Mouse (Mus musculus) heart, adult 8-10 months (tissue): ENCODE data around the gene Mogat2. TPM values are rescaled to one million over a fixed set of nuclear protein-coding genes. Genes with fewer than 3 reads are reported as not detected.

ENCODE experiments used
- DNase-seq: peaks from one replicate; pipeline ENCODE4 v3.0.0; 2022; ENCODE audit warnings: low spot score
- total RNA-seq, 4 experiments: library from RNA; stranded (reverse); gene quantifications; 2 replicates each; pipeline ENCODE4 v1.2.4; 2022

Mogat2 gene
- total RNA-seq, 4 experiments from 2014 or later, result not detected

GRCm38 (mm10) chr7:99235657-99236056 is 2.8 kb downstream of the Mogat2 start:
- DNase-seq, result no peak

DNA sequence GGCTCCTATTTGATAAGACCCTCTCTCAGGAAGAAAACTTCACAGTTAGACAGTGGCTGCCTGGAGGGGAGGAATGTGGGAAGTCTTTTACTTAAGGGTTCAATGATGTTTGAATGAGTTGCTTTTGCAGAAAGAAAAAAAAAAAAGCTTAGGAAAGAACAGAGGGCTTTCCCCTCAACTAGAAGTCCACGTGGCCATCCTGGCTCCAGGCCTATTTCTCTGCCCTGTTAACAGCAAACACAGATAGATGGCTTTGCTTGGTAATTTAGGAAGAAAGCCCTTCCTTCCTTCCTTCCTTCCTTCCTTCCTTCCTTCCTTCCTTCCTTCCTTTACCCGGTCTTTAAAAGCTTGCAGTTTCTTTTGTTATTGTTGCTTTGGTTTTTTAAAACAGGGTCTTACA is 3.5 kb downstream of the Mogat2 start:
- no peak for DNase-seq

- DNase-seq, result no peak
Observed at GRCm38 (mm10) chr7:99232571-99232970, 5.8 kb downstream of the Mogat2 start.

DNA sequence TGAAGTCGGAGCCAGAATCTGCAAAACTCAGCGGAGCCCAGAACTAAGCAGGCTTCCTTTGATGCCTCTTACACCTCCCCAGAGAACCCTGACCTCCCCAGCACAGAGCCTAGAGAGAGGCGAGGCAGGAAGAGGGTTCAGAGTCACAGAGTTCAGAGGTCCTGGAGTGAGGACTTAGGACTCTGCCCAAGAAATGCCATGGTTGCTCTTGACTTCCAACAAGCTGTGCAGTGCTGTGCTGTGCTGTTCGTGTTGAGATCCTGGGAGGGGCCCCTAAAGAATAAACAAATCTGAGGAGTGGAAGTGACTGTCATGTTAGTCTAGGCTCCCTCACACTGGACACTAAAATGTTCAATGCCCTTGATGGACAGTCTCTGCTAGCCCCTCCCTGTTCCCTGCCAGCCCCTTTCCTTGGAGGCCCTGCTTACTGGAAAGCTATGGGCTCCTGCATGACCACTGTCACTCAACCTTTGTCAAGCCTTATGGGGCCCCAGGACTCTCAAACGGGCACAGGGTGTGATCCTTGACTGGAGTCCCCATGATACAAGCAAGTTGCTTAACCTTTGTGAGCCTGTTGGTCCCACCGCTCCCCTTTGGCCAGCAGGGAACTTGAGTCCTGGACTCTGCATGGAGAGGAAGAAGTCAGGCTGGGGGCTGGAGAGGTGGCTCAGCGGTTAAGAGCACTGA is 8.2 kb downstream of the Mogat2 start:
- DNase-seq, result no peak

GRCm38 (mm10) chr7:99229411-99229810 is 9.0 kb downstream of the Mogat2 start:
- no peak for DNase-seq

DNA sequence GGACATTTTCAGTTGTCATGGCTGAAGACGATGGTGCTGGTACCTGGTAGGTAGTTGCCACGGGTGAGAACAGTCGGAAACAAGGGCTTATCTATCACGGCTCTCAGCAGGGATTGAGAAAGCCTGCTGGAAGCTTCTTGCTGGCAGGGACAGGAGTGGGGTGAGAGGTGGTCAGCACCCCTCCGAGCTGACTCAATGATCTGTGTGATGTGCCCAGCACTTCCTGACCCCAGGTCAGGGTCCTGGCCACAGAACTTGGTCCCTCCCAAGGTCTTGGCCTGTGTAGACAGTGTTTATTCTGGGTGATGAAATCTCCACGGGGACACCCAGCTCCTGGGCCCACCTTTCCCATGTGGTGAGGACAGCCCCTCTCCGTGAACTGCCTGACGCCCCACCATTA is 9.6 kb downstream of the Mogat2 start:
- DNase-seq, result no peak

- no peak for DNase-seq
Observed at GRCm38 (mm10) chr7:99227267-99227666, 11.2 kb downstream of the Mogat2 start.

- no peak for DNase-seq
Observed at GRCm38 (mm10) chr7:99226662-99227061, 11.8 kb downstream of the Mogat2 start.

DNA sequence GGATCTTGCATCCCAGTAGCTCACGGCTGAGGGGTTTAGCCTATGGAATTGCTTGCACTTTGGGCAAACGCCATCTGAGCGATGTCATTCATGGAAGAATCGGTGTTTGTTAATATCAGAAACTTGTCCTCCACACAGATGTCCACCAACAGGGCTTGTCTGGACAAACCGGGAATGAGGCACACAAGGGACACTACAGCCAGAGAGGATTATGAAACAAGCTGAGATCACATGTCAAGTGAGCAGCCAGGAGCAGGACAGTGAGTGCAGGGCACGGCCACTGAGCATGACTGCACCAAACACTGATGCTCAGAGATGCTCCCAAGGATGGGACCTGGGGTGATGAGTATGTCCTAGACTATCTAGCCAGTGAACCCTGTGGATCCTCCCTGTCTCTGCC is 13.0 kb downstream of the Mogat2 start:
- peak; percentile 60 for DNase-seq

GRCm38 (mm10) chr7:99224648-99225190 is 13.7 kb downstream of the Mogat2 start:
- DNase-seq, result no peak

DNA sequence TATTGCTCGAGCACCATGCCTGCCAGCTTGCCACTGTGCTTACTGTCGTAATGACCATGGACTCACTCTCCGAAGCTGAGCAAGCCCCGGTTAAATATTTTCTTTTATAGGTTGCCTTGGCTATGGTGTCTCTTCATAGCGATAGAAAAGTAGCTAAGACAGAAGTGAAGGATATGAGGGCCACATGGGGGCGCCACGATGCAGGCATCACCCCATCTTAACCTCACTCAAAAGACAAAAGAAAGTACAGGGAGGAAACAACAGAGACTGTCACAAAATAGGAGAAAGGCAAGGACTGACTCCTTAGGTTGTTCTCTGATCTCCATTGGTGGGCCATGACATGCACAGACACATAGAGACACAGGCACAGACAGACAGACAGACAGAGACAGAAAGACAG is 14.2 kb downstream of the Mogat2 start:
- no peak for DNase-seq

DNA sequence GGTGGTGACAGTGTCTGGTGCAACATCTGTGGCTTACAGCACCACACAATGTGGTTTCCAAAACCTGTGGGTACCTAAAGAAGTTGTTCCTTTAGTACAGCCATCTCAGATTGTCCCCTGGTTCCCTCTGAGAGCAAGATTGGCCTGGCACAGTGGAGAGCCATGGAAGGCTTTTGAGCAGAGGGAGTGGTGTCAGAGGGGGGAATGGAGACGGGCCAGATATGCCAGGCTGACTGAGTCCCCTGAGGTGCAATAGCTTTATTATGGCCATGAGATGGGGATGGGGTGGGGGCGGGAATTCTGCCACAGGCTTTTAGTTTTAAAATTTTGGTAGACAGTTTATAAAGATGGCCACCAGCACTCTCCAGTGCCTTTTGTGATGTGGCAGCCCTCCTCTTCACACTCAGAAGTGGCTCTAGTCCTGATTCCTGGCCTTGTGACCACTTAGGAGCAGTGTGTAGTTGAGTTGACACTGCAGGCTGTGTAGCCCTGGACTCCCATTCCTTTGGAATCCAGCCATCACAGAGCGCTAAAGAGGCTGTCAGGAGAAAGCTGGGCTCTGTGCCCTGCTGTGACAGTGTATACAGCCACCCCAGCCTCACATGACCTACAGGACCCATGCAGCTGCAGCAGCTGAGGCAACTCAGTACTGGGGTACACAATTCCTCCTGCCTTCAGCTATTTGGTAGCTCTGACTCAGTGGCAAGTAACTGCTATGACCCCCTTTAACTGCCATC is 20.9 kb downstream of the Mogat2 start:
- DNase-seq, result peak; percentile 65

- peak; percentile 18 for DNase-seq
Observed at GRCm38 (mm10) chr7:99215347-99215855, 23.0 kb downstream of the Mogat2 start.

DNA sequence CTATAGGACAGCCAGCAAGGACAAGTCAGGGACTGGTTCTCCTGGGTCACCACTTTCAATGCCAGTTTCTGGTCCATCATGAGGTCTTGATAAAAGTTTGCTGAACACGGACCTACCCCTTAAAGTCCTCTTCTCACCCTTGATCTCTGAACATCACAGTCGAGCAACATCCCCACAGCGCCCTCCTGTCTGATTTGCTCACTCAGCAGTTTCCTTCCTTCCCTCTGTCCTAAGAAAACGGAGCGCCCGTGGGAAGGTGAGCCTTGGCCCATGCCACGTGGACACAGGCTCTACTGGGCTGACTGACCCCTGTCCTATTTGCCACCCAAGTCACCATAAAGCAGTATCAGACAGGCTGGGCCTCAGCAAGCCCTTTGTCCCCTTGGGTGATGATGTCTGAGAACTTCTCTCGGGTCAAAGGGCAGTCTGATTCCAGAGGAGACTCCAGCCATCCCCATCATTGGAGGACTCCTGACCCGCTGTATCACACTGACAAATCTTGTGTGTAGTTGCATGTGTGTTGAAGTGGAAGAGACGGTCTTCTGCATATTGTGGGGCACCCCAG is 23.7 kb downstream of the Mogat2 start:
- no peak for DNase-seq

DNA sequence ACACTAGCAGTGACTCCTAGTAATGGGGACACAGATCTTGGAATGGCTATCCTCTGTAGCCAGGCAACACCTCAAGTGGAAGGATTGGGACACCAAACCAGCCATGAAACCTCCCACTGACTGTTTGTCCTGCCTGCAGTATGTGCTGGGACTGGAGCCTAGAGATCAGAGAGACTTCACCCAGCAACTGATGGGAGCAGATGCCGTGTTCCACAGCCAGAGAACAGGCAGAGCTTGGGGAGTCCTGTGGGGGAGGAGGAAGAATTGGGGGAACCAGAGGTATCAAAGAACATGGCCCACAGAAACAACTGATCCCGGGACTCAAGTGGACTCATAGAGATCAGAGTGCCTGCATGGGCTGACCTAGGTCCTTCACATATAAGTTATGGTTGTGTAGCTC is 24.7 kb downstream of the Mogat2 start:
- no peak for DNase-seq

DNA sequence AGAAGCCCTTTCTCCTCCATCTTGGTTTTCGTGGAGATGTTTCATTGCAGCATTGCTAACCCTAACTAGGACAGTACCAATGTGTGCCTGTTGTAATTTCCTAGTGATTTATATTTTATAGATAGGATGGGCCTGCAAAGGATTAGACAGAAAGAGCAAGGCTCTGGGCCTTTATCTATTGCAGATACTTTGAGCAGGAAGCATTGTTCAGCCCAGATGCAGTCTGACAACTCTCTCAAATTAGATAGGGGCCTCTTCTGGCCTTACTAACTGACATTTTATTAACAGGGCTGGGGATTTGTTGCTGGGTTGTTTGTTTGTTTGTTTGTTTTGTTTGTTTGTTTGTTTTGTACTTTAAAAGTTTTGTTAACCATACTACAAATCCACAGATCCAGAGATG is 25.4 kb downstream of the Mogat2 start:
- no peak for DNase-seq

- no peak for DNase-seq
Observed at GRCm38 (mm10) chr7:99208704-99209103, 29.7 kb downstream of the Mogat2 start.

- DNase-seq, result no peak
Observed at GRCm38 (mm10) chr7:99206364-99206763, 32.1 kb downstream of the Mogat2 start.

DNA sequence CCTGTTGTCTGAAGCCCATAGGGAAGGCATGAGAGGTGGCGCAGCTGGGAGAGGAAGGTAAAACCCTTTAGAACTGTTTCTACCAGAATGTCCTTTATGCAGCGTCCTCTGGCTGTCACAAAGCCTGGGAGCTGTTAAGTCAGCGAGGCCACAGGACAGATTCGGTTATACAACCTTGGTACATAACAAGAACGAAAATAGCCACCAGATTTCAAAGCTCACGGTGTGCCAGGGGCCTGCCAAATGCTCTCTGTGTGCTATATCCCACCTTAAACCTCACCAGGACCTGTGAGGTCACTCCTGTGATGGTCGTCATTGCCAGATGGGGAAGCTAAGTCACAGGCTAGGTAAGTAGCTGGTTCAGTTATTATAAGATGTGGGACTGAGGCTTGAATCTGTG is 36.3 kb downstream of the Mogat2 start:
- peak; percentile 49 for DNase-seq

DNA sequence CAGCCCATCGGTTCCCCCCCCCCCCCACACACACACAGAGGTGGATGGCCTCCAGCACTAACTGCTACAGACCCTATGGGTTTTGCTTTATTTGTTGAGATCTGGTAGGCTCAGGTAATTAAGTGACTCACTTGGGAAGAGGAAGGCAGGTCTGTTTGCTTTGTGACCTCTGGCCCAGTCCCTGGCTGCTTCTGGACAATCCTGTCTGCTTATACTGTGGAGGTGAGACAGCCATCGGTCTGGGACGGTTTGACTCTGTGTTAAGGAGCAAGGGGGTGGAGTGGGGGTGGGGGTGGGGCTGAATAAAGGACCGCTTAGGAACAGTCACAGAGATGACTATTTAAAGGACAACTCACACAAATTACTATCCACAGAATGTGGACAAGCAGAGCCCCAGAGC is 38.1 kb downstream of the Mogat2 start:
- DNase-seq, result no peak

- DNase-seq, result no peak
Observed at GRCm38 (mm10) chr7:99199451-99200175, 38.8 kb downstream of the Mogat2 start.

- DNase-seq, result no peak
Observed at GRCm38 (mm10) chr7:99198811-99199210, 39.6 kb downstream of the Mogat2 start.
